Mouse (Mus musculus) myocyte (in vitro differentiated cells): ENCODE measurements around the gene Ttc28.

Source experiments
- E2F4 ChIP-seq: IDR thresholded peaks from one replicate; pipeline ENCODE4 v1.6.1; 2011; ENCODE audit warnings: mild to moderate bottlenecking, control low read depth, moderate library complexity; ENCODE audit not compliant: insufficient read depth
- MAX ChIP-seq: IDR thresholded peaks from one replicate; pipeline ENCODE4 v1.6.1; 2011; ENCODE audit warnings: low read depth, mild to moderate bottlenecking, control low read depth
- MYOG ChIP-seq, 3 experiments: IDR thresholded peaks; one replicate each; pipeline ENCODE4 v1.6.1; 2011; ENCODE audit warnings: control low read depth in 2 of 3, low read depth in 2 of 3, mild to moderate bottlenecking in 2 of 3; ENCODE audit not compliant: insufficient read length in 2 of 3, control insufficient read depth in 1 of 3, insufficient read depth in 1 of 3
- POLR2A ChIP-seq: IDR thresholded peaks from one replicate; pipeline ENCODE4 v1.6.1; 2011; ENCODE audit warnings: low read depth, mild to moderate bottlenecking, control low read depth, moderate library complexity; ENCODE audit not compliant: insufficient read length
- TCF12 ChIP-seq: IDR thresholded peaks from one replicate; pipeline ENCODE4 v1.6.1; 2011; ENCODE audit warnings: mild to moderate bottlenecking, control low read depth; ENCODE audit not compliant: poor library complexity, insufficient read depth, severe bottlenecking
- USF1 ChIP-seq: IDR thresholded peaks from one replicate; pipeline ENCODE4 v1.6.1; 2011; ENCODE audit warnings: low read depth, mild to moderate bottlenecking, control low read depth, moderate library complexity

GRCm38 (mm10) chr5:111175842-111176241 is 296.2 kb downstream of the Ttc28 start:
- TF ChIP-seq MAX = no peak
- TF ChIP-seq POLR2A = no peak
- TF ChIP-seq TCF12 = no peak
- TF ChIP-seq USF1 = no peak
- no peak for TF ChIP-seq E2F4
- TF ChIP-seq MYOG (IDR thresholded peaks at IDR 0.05; ENCODE audit: control insufficient read depth in 1 of 3, insufficient read depth in 1 of 3, insufficient read length in 2 of 3, low read depth in 2 of 3) = no peak
